Mouse (Mus musculus) ES-E14 (cell line): ENCODE results near the gene Actbl2. TPM values are rescaled to one million over a fixed set of nuclear protein-coding genes. Genes with fewer than 3 reads are reported as not detected.

Source experiments
- DNase-seq: peaks from one replicate; pipeline ENCODE4 v3.0.0-alpha.2; 2013; ENCODE audit warnings: low read depth, low spot score
- H3K27ac ChIP-seq: 2 replicates; pipeline ENCODE4 v1.5.1; 2012; ENCODE audit warnings: low read depth, mild to moderate bottlenecking, low read length, moderate library complexity, mixed read lengths; ENCODE audit not compliant: poor library complexity, insufficient read depth, severe bottlenecking
- H3K36me3 ChIP-seq: 2 replicates; pipeline ENCODE4 v1.6.1; 2012; ENCODE audit warnings: mild to moderate bottlenecking, low read length, moderate library complexity, mixed read lengths; ENCODE audit not compliant: control insufficient read depth, poor library complexity, insufficient read depth, severe bottlenecking
- H3K4me1 ChIP-seq, 2 experiments: fragments of 150-350 bp in 1 of 2; sonication (generic) in 1 of 2; 2 replicates each; pipeline ENCODE4 v1.6.1; 2012; ENCODE audit warnings: low read length in 2 of 2, mild to moderate bottlenecking in 1 of 2, mixed read lengths in 1 of 2; ENCODE audit not compliant: control insufficient read depth in 2 of 2, insufficient read depth in 2 of 2, poor library complexity in 1 of 2
- H3K4me3 ChIP-seq, 2 experiments: fragments of 150-350 bp in 1 of 2; sonication (generic) in 1 of 2; 2 replicates each; pipeline ENCODE4 v1.5.1; 2012; ENCODE audit warnings: low read length in 2 of 2, low read depth in 1 of 2, mild to moderate bottlenecking in 1 of 2, mixed read lengths in 1 of 2; ENCODE audit not compliant: insufficient read depth in 1 of 2, poor library complexity in 1 of 2, severe bottlenecking in 1 of 2
- H3K9ac ChIP-seq: 2 replicates; pipeline ENCODE4 v1.6.1; 2012; ENCODE audit warnings: low read depth, mild to moderate bottlenecking, low read length, mixed read lengths; ENCODE audit not compliant: poor library complexity, insufficient read depth, severe bottlenecking
- H3K9me3 ChIP-seq: fragments of 150-350 bp; sonication (generic); 2 replicates; pipeline ENCODE4 v1.6.1; 2012; ENCODE audit warnings: low read depth, mild to moderate bottlenecking, low read length; ENCODE audit not compliant: control insufficient read depth, insufficient read depth
- CHD2 ChIP-seq: IDR thresholded peaks from 2 replicates; pipeline ENCODE4 v1.6.1; 2014; ENCODE audit warnings: mild to moderate bottlenecking, low read depth, low read length, inconsistent platforms
- HCFC1 ChIP-seq: IDR thresholded peaks from 2 replicates; pipeline ENCODE4 v1.6.1; 2012; ENCODE audit warnings: low read length, inconsistent platforms, borderline replicate concordance; ENCODE audit not compliant: insufficient read depth
- MAFK ChIP-seq: IDR thresholded peaks from 2 replicates; pipeline ENCODE4 v1.6.1; 2014; ENCODE audit warnings: mild to moderate bottlenecking, low read depth, low read length, inconsistent platforms; ENCODE audit not compliant: insufficient read depth
- ZC3H11A ChIP-seq: IDR thresholded peaks from 2 replicates; pipeline ENCODE4 v1.6.1; 2012; ENCODE audit warnings: low read depth, mild to moderate bottlenecking, inconsistent platforms, low read length, borderline replicate concordance
- ZNF384 ChIP-seq: IDR thresholded peaks from 2 replicates; pipeline ENCODE4 v1.6.1; 2012; ENCODE audit warnings: low read depth, low read length, inconsistent platforms
- in situ Hi-C, 2 experiments: fragments of 600-800 bp; cut with MboI; formaldehyde crosslinking; loops; one replicate each; pipeline ENCODE4 v1.15.1; 2025; ENCODE audit warnings: low sequenced_read_pairs in 2 of 2, inconsistent platforms in 1 of 2; ENCODE audit not compliant: unreplicated experiment in 2 of 2
- total RNA-seq: library from RNA; depleted of rRNA; stranded (reverse); fragments of 300-350 nt; gene quantifications from 2 replicates; pipeline ENCODE4 v1.2.3, GENCODE M21; 2012; rRNA removed

Gene Actbl2
- not detected in 2 replicates for total RNA-seq

DNA sequence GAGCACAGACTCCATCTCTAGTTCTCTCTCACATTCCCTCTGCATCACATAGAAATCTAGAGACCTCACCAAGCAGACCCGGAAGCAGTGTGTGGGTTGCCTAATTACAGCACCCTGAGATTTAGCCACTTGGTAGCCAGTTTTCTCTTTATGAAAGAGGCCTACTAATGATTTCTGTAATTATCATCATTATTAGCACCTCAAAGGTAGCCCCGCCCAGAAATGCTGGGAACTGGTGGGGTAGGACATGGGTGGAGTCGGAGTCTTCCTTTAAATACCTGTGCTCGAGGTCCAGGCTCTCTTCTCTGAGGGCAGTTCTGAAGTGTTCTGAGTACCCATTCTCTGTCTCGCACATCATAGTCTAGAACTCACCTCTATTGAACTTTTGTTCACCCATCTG, at the start of gene Actbl2:
TSS of gene Actbl2 (plus strand) at position 301 of the 400 bp plus-strand sequence.
- no peaks in the 10 kb centered on the region for H3K9me3 ChIP-seq
- in situ Hi-C loops: no loop called here
- H3K9ac ChIP-seq: no peak within 1 kb of the TSS
- H3K4me3 ChIP-seq: no peak within 1 kb of the TSS
- H3K27ac ChIP-seq: no peak within 1 kb of the TSS
- no peak for DNase-seq
- no peaks in the 10 kb centered on the region for H3K36me3 ChIP-seq
- no peaks in the 10 kb centered on the region for H3K4me1 ChIP-seq
- TF ChIP-seq HCFC1: no peak
- TF ChIP-seq MAFK: no peak
- no peak for TF ChIP-seq CHD2
- no peak for TF ChIP-seq ZC3H11A
- no peak for TF ChIP-seq ZNF384

DNA sequence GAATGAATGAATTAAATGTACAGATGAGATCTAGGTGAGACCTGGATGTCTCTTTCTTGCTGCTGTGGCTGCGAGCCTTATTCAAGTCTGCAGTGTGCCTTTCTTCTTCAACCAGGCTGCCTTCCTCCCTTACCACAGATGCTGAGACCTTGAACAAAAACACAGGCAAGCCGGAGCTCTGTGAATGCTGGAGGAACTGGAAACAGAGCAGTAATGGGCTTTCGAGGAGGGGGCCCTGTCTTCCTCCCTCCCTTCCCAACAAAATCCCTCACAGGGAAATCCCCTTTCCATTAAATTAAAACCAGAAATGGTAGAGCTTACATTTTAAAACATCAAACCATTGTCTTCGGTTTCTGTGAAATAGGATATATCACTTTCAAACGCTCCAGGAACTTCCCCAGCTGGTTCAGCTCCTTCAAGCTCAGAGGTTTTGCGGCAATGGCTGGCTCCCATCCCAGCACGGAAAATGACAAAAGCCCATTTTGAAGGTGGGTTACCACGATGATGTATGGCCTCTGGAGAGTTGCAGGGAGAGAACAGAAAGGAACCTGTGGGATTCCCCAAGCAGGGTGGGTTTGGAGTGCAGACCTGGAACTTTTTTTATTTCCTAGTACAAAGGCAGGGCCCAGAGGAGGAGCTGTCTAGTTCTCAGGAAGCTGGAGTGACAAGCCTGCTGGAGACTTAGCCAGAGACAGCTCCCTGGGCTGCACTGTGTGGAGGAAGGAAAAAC, 44.0 kb upstream of the Actbl2 start:
- TF ChIP-seq ZNF384 (no peak), MAFK (no peak), ZC3H11A (no peak), HCFC1 (no peak), CHD2 (no peak)
- in situ Hi-C loops: no loop called here

DNA sequence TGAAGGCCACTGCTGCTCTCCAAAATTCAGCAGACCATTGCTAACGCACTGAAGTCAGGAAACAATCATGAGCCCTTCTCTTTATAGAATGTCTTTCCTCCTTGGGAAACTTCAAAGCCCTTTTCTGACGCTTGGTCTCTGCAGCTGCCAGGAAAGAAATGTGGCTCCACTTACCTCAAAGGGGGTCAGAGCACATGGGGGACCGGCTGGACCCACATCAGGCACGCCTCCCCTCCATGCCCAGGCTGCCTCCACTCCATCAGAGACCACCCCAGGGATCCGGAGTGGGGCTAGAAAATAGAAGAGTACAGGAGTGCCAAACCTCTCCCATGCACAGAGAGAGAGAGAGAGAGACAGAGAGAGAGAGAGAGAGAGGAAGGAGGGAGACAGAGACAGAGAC, 26.0 kb upstream of the Actbl2 start:
- Histone ChIP-seq H3K9ac (no peak overlapping the region), H3K36me3 (no peaks in the 10 kb centered on the region), H3K9me3 (no peaks in the 10 kb centered on the region), H3K27ac (no peak overlapping the region), H3K4me3 (no peak overlapping the region), H3K4me1 (no peaks in the 10 kb centered on the region)
- in situ Hi-C loops: loop anchor here in 1 of 2 experiments (25.0 kb wide), 1 partner anchor 841 kb away; the partner anchor contains the start of gene Plk2
- no peak for DNase-seq
- TF ChIP-seq ZC3H11A: no peak
- TF ChIP-seq MAFK: no peak
- TF ChIP-seq CHD2: no peak
- no peak for TF ChIP-seq HCFC1
- no peak for TF ChIP-seq ZNF384

More for the DNA sequence above, 44.0 kb upstream of the Actbl2 start:
- H3K27ac ChIP-seq: no peak overlapping the region
- no peak for DNase-seq
- no peak overlapping the region for H3K9ac ChIP-seq
- no peaks in the 10 kb centered on the region for H3K9me3 ChIP-seq
- H3K36me3 ChIP-seq: no peaks in the 10 kb centered on the region
- H3K4me3 ChIP-seq: no peak overlapping the region
- H3K4me1 ChIP-seq: no peaks in the 10 kb centered on the region

DNA sequence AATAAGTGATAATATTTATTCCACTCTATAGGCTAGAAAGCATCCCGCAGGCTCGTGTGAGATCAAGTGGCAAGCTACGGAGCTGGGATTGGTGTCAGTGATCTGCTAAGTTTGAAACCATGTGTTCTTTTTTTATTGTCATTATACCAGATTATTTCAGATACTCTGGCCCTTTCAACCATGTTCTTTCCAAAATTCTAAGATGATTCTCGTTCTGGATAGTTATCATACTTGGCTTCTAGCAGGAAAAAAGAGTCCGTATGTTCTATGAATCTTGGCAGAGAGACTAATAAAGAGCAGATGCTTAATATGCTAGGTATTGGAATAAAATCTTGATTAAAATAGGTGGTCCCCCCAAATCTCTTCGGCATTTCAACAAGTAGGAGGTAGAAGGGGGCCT, 25.3 kb upstream of the Actbl2 start:
- Histone ChIP-seq H3K9ac (no peak overlapping the region), H3K9me3 (no peaks in the 10 kb centered on the region), H3K27ac (no peak overlapping the region), H3K4me1 (no peaks in the 10 kb centered on the region), H3K36me3 (no peaks in the 10 kb centered on the region), H3K4me3 (no peak overlapping the region)
- TF ChIP-seq ZC3H11A (no peak), HCFC1 (no peak), ZNF384 (no peak), MAFK (no peak), CHD2 (no peak)
- DNase-seq: no peak
- in situ Hi-C loops: loop anchor here in 1 of 2 experiments (25.0 kb wide), 1 partner anchor 842 kb away; the partner anchor contains the start of gene Plk2
